Mouse (Mus musculus) ovary, adult 2 months (tissue): Measurements from ENCODE around the gene Dcaf17. TPM values are rescaled to one million over a fixed set of nuclear protein-coding genes. Genes with fewer than 3 reads are reported as not detected.

ENCODE experiments used
- polyA plus RNA-seq: library from polyadenylated mRNA; depleted of rRNA; stranded (reverse); fragments of >200 nt; gene quantifications from 2 replicates; pipeline ENCODE4 v1.2.3, GENCODE M21; 2012; rRNA removed

Dcaf17 gene
- 3.5 and 4.1 TPM in 2 replicates for polyA plus RNA-seq

GRCm38 (mm10) chr2:71055300-71056114, at the start of gene Dcaf17, which contains the start of gene Mettl8:
Dcaf17 (plus strand) TSS chr2:71055328.
Mettl8 (minus strand) TSS chr2:71055583.

GRCm38 (mm10) chr2:71117797-71118708, 62.9 kb downstream of the Dcaf17 start, which contains the start of gene Cybrd1:
Cybrd1 (plus strand) TSS chr2:71117923.

Other genes starting within 250 kb of the Dcaf17 start
- 6.7 and 8.8 TPM in 2 replicates for gene Tlk1, start 229.6 kb upstream of the Dcaf17 start, polyA plus RNA-seq
- gene Mettl8, start 255 bp downstream of the Dcaf17 start, polyA plus RNA-seq, result 3.3 and 3.6 TPM in 2 replicates
- gene Cybrd1, start 62.6 kb downstream of the Dcaf17 start, polyA plus RNA-seq, result 5.1 and 7.3 TPM in 2 replicates
- gene Dync1i2, start 156.4 kb downstream of the Dcaf17 start, polyA plus RNA-seq, result 8.2 and 10.3 TPM in 2 replicates